Mouse (Mus musculus): ENCODE data around the gene Sgf29.
"Not testable (repeated sequence)": the region's sequence is repeated elsewhere in the genome, so short reads cannot be mapped to it uniquely, and the experiment has no call there.

Sgf29 gene

DNA sequence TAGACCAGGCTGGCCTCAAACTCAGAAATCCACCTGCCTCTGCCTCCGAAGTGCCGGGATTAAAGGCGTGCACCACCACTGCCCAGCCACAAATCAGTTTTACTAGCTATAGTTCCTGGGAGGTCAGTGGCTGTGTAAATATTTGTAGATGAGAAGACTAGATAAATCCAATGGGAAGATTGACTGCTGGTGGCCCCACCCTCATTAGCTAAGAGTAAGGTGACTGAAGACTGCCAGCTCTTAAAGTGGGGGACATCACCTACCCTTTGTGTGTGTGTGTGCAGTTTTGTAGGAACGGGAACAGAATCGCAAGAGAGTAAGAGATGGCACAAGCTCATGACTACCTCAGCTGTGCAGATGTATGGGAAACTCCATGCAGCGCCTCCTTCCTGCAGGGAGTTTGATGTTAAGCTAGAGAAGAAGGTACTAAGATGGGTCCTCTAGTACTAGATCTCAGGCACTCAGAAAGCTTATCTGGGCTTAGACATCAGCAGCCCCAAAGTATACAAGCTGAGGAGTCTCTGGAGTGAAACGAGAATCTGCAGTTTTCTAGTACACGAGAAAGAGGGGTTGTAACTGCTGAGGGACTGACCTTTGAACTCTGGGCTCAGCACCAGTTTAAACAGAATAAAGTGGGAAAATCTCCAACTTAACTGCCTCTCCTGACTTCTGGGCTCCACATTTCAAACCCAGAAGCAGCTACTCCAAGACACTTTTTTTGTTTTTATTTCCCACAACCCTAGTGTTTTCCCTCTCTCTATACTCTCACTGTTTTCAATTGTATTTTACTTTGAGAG is 29.6 kb downstream of the Sgf29 start:
- no peak for DNase-seq (ENCODE audit: inconsistent age in 2 of 2, low spot score in 1 of 2)

DNA sequence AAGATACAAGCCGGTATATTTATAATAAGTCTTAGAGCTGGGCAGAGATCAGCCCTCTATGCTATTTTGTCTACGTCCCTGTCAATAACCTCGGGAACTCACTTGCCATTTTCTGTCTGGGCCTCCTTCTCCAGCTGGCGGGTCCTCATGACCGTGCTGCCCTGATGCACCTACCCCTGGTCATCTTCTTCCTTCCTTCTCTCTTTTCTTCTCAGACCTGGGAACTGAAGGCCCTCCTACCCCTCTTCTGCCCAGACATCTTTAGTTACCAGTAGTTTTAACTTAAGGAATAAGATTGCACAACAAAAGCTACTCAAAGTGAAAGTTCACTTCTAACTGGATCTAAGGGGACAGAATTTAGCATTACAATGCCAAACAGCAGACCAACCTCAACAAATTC is 30.6 kb downstream of the Sgf29 start:
- DNase-seq (ENCODE audit: inconsistent age in 2 of 2, low spot score in 1 of 2) = no peak

DNA sequence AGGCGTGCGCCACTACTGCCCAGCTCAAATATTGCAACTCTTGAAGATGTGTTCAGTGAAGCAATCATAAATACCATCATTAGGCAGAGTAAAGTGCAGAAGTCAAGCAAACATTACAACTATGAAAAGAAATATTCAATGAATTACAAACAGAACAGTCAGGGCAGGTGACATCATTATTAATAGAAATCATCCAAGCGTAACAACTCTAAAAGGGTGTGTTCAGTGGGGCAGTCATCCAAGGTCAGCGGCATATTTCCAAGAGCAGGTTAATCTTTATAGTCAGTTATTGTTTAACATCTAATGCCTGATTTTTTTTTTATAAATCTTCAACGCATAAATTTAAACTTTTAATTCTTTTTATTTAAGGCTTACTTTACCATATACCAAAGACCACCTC is 32.1 kb downstream of the Sgf29 start:
- no peak for DNase-seq (ENCODE audit: inconsistent age in 2 of 2, low spot score in 1 of 2)

DNA sequence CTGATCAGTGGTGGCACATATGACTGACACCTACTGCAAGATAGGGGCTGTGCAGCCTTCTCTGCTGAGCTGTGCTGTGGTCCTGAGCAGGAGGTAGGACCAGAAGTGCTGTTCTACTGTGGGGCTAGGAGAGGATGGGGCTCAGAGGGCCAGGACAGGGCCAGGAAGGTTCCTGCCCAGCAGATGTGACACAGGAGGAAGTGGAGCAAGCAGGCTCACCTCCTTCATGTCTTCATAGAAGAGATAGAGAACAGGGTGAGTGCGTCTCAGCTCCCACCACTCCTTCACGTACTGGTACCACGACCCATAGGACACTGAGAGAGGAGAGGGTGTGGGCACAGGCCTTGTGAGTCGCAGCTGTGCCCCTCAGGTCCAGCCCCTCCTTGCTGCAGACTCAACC is 39.0 kb downstream of the Sgf29 start:
- not testable (repeated sequence) for DNase-seq (ENCODE audit: inconsistent age in 2 of 2, low spot score in 1 of 2)

DNA sequence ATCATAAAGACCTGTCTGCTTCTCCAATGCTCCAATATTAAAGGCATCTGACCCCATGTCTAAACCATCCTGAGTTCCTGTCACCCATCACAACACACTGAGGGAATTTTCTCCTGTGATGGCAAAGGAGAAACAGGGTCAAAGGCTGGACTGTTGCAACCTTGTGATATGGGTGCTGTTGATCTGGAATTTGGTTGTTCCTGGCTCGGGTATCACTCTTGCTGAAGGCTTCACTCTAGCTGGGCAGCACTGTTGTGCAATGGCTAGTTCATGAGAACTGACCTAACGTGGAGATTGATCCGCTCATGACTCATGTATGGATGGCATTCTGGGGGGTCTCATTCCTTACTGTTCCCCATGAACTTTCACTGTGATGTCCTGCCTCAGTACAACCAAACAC is 39.9 kb downstream of the Sgf29 start:
- DNase-seq (ENCODE audit: inconsistent age in 2 of 2, low spot score in 1 of 2) = peak in 1 of 2 experiments; percentile 50

DNA sequence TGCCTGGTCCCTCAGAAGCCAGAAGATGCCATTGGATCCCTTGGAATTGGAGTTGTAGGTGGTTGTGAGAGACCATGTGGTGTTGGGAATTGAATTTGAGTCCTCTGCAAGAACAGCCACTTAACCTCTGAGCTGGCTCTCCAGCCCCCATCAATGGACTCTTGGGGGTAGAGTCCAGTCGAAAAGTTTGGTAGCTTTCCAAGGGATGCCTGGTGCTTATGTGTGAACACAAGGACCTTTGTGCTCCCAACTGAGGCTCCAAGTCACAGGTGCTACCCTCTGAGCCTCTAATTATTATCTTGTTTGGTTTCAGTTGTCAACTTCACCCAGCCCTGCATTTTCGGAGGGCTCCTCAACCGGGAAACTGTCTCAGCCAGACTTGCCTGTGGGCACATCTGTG is 41.6 kb downstream of the Sgf29 start:
- DNase-seq (ENCODE audit: inconsistent age in 2 of 2, low spot score in 1 of 2) = no peak

DNA sequence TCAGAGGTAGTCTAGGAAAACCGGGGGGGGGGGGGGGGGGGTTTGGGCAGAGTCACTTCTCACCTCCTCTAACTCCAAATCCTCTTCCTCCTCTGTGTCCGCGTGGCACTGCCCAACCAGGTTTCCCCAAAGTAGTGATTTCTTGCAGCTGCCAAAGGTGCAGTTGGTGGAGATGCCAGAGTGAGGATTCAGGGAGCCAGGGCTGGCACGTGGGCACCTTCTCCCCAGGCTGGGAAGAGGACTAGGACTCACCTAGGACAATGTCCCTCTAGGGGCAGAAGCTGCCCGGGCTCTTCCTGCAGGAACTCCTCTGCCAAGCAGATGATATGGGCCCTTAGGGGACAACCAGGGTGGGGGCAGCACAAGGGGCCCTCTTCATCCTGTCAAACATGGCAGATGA is 42.6 kb downstream of the Sgf29 start:
- peak in 1 of 2 experiments; percentile 23 for DNase-seq (ENCODE audit: inconsistent age in 2 of 2, low spot score in 1 of 2)

DNA sequence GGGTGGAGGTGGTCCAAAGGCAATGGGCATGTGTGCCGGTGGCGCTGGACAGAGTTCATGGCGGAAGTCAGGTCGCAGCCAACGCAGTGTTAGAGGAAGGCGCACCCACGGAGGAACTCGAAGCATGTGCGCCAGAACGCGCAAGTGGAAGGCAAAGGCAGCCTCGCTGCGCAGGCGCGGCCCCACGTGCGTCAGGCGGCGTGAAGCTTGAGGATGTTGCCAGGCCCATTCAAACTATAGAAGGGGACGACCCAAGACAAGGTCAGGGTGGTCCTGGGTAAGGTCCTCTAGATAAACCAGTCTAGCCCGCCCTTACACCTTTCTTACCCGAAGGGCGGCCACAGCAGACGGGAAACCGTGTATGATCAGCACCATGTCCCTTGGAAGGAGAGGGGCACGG is 43.3 kb downstream of the Sgf29 start:
- peak in 1 of 2 experiments; percentile 46 for DNase-seq (ENCODE audit: inconsistent age in 2 of 2, low spot score in 1 of 2)

DNA sequence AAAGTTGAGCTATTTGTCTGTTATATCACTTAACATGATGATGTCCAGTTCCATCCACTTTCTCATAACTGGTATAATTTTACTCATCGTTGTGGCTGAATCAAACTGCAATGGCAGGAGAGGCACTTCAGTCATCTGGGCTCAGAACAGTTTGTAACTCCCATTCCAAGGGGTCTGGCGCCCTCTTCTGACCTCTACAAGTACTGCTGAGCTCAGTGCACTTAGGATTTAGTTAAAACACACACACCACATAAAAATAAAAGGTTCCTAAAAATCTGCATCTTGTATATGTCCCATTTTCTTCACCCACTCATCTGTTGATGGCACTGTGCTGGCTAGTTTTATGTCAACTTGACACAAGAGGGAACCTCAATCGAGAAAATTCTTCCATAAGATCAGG is 44.1 kb downstream of the Sgf29 start:
- peak; percentile 85 to 95 for DNase-seq (ENCODE audit: inconsistent age in 2 of 2, low spot score in 1 of 2)

DNA sequence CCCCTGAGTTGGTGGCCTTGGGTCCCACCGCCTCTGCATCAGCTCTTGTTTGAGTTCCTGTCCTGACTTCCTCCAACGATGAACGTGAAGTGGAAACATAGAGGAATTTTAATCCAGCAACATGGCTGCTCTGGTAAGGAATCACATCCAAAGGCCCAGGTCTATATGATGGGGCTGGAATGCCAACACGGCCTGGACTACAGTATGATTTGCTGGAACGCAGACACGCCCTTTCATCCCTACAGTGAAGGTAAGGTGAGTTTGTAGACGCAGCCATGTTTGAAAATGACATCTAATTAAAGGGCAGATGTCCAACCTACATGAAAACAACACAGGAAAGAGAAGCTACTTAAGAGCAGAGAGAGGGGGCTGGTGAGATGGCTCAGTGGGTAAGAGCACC is 44.7 kb downstream of the Sgf29 start:
- peak in 1 of 2 experiments; percentile 43 for DNase-seq (ENCODE audit: inconsistent age in 2 of 2, low spot score in 1 of 2)

DNA sequence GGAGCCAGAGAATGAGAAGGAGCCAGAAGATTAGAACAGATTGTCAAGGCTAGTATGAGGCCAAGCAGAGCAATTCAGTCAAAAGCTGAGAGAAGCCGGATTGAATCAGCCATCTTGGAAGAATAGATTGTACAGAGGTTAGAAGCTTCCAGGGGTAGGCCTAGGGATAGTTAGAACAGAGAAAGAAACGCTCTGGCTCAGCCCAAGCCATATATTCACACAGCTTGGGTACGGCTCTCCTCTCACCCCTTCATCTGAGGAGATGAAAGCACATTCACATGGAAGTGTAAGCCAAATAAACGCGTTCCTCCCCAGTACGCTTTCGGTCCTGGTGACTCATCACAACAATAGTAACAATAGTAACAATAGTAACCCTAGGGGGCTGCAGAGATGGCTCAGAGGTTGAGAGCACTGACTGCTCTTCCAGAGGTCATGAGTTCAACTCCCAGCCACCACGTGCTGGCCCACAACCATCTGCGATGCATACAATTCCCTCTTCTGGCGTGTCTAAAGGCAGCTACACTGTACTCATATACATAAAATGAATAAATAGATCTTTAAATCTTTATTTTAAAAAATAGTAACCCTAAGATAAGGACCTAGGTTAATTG is 45.4 kb downstream of the Sgf29 start:
- peak in 1 of 2 experiments; percentile 60 for DNase-seq (ENCODE audit: inconsistent age in 2 of 2, low spot score in 1 of 2)

DNA sequence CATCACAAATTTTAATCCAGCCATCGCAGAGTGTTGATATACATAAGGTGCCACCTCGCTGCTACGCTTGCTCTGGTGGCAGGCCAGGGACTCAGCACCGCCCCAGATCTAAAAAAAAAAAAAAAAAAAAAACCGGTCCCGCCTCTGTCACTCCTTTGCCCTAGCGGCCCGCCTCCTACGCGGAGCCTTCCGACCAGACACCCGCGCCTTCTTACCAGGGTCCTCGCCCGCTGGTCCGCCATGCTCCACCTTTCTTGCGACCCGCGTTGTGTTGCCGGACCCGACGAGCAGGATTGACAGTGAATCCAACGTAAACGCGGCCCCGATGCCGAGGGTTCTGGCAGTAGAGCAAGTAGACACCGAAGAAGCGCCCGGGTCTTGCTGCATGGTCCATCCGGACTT is 46.1 kb downstream of the Sgf29 start, which contains the start of gene Bola2:
Gene Bola2 (plus strand): TSS at position 192 of the 402 bp plus-strand sequence.
- DNase-seq (ENCODE audit: inconsistent age in 2 of 2, low spot score in 1 of 2) = peak in 1 of 2 experiments; percentile 84

DNA sequence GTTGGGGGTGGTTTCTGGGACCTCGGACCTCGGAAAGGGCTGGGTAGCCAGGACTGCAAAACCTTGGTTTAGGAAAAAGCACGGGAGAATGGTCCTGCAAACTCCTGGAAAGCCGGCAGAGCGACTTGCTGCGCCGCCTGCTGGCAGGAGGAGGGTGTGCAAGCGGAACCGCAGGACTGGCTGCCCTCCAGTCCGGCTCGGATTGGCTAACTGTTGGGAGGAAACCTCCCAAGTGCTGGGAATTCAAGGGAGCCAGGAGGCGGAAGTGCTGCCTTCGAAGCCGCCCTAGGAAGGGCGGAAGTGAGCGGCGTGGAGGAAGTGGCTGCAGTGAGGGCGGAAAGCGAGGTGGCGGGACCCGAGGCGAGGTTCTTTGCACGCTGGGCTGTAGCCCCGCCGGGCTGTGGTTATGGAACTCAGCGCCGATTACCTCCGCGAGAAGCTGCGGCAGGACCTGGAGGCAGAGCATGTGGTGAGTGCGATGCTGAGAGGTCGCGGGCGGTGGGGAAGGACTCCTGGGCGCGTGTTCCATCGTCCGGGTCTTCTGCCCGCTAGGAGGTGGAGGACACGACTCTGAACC is 46.6 kb downstream of the Sgf29 start, which contains the start of gene Slx1b:
Gene Slx1b (minus strand): TSS at position 154 of the 577 bp plus-strand sequence.
- peak; percentile 97 to 98 for DNase-seq (ENCODE audit: inconsistent age in 2 of 2, low spot score in 1 of 2)

DNA sequence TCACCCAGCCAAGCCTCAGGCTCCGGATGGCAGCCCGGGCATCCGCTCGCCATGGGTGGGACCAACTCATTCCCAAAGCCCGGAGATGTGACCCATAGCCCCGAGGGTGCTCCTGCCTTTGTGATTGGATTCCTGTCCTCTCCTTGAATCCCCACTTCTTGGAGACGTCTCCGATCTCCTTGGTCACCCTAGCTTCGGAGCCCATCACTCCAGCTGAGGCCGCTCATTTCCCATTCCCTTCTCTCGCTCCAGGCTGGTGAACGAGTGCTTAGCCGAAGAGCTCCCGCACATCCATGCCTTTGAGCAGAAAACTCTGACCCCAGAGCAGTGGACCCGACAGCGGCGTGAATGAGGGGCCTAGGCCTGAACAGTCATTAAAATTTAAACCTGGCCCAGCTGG is 47.2 kb downstream of the Sgf29 start:
- no peak for DNase-seq (ENCODE audit: inconsistent age in 2 of 2, low spot score in 1 of 2)

DNA sequence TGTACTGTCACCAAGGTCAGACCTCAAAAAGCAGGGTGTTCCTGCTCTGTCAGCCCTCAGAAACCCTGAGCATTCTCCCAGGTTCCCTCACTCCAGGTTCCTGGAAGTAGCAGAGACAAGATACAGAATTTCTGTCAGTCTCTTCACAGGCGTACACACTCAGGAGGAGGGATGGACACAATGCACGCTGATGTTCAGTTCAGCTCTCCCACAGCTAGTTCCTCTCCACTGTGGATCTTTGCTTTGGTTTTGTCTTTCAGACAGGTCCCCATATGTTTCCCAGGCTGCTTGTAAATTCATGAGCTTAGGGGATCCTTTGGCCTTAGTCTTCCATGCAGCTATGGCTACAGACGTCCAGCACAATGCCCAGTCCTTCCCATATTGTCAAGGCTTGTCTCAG is 47.8 kb downstream of the Sgf29 start:
- no peak for DNase-seq (ENCODE audit: inconsistent age in 2 of 2, low spot score in 1 of 2)

DNA sequence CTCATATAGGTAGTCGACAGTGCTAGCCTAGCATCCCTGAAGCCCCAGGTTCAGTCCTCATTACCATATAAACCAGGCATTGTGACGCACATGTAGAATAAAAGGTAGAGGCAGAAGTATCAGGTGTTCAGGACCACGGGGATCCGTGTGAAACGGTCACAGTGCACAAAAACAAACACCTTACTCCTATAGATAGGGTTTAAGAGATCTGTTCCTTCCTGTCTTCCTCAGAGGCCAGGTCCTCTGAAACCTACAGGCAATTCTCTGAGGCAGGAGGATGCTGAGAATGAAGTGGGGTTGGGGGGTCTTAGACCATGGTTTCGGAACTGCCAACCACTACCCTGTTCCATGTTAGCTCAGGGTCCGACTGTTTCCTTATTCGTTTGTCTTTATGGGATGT is 48.7 kb downstream of the Sgf29 start:
- no peak for DNase-seq (ENCODE audit: inconsistent age in 2 of 2, low spot score in 1 of 2)

DNA sequence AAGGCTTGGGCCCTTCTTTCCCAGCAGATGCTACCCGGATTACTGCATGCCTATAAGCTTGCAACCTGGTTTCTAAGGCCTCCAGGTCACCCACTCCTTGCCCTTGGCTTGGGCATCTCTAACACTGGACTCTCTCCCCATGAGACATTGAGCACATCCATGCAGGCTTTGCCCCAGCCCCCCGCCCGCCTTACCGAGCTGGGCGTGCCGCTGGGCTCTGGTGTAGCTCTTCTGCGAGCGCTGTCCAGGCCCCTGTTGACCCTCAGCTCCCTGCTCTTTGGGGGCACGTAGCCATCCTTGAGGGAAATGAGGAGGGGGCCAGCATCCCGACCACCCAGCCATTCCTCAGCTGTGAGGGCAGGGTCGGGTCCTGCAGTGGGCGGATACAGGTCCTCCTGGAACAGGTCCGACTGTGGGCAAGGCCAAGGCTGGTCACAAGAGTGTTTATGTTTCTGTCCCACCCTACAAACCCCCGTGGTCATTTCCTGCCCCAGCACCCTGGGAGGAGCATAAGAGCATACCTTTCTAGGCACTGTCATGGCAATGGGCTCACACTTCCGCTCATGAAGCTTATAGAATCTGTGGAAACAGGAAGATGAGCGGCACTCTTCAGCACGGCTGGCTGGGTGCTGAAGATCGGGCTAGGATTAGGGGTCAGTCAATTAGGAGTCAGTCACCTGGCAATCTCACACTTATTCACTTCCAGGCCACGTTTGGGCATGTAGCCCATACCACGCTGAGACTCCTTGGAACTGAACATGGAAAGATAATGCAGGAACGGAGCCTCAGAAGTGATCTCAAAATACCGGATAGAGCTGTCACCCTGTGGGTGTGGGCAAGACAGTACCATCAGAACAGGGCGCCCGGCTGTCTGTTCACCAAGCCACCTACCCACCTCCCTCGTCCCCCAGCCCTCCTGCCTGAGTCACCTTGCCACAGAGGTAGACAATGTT is 51.2 kb downstream of the Sgf29 start:
- DNase-seq (ENCODE audit: inconsistent age in 2 of 2, low spot score in 1 of 2) = peak in 1 of 2 experiments; percentile 34

DNA sequence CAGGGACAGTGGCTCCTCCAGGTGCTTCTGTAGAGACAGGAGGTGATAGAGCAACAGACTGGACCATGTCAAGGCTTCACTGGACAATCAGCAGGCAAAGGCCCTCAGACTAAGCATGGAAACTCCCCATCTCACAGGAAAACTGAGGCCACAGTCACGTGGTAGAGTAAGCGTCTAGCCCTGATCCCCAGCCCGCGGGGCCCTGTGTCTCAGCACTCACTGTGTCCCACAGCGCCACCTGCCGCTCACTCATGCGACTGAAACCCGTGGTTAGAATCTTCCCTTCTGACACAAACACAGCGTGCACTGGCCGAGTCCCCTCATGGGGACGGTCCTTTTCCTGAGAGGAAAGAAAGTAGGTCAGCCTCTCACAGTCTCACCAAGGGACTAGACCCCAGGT is 52.0 kb downstream of the Sgf29 start:
- peak; percentile 85 to 95 for DNase-seq (ENCODE audit: inconsistent age in 2 of 2, low spot score in 1 of 2)

DNA sequence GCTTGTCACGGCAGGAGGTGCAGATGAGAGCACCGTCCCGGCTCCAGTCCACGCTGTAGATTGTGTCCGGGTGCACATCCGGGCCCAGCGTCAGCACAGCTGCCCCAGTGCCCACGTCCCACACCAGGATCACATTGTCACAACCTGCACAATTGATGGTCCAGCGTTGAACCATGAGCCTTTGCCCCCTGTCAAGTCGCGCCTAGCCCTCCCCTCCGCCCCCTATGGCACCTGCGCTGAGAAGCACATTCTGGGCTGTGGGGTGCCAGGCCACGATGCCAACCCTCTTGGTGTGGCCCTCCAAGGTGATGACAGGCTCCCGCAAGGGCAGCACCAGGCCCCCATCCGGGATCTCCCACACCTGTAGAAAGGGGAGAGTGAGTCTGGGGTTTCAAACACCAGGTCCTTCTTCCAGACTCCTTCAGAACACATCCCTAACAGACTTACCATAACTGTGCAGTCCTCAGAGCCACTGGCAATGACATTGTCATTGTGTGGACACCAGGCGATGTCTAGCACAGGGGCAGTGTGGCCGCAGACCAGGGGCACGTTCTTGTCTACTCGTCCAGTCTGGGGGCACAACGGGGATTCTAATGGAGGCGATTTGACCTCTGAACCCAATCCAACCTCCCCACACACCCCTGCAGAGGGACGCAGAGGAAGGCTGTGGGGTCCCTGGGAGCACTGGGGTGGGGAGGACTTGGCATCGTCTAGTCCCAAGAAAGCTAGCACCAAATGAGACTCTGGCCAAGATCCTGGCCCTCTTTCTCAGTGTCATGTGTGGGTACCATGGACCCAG is 52.6 kb downstream of the Sgf29 start:
- peak in 1 of 2 experiments; percentile 34 for DNase-seq (ENCODE audit: inconsistent age in 2 of 2, low spot score in 1 of 2)

DNA sequence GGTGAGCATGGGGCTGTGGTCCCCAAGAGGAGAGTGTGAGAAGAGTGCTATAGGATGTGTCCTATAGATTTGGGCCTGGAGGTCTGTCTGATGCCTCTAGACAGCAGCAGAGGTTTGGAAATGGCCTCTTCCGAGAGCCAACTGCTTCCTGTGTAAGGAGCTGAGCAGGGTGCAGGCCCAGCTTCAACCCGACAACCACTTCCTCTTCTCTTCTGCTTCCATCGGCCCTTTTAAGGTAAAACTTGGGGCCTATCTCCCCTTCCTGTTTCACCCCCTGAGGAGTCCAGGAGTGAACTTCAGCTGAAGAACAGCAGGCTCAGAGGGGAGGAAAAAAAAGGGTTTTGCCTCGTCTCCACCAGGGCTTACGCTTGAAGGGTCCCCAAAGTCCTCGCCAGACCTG is 53.2 kb downstream of the Sgf29 start:
- DNase-seq (ENCODE audit: inconsistent age in 2 of 2, low spot score in 1 of 2) = peak in 1 of 2 experiments; percentile 33

Data from adrenal gland, adult (tissue).